Mouse (Mus musculus) olfactory bulb, adult 2 months (tissue): ENCODE measurements around the gene Tuba8.

Experiments used
- CTCF ChIP-seq: fragments of 200-500 bp; IDR thresholded peaks from 2 replicates; pipeline ENCODE4 v1.5.1; 2012; ENCODE audit warnings: low read depth, mild to moderate bottlenecking, low read length, moderate library complexity; ENCODE audit not compliant: insufficient read depth
- POLR2A ChIP-seq: fragments of 200-500 bp; IDR thresholded peaks from 2 replicates; pipeline ENCODE4 v1.6.1; 2012; ENCODE audit warnings: mild to moderate bottlenecking, low read depth, low read length, moderate library complexity; ENCODE audit not compliant: insufficient read depth

DNA sequence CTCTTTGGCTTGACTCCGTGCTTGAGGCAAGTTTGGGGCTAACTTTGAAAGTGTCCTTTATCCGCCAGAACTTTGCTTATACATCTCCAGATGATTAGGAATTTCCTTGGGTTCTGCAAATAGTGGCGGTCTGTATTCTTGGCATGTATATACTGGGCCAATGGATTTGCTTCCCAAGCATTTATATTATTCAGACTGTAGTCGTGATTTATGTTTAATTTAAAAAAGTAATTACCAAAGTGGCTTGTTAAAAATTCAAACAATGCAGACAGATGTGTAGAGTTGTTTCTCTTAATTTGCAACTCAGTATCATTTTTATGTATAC lies 35.5 kb downstream of the Tuba8 start:
- TF ChIP-seq CTCF = no peak
- TF ChIP-seq POLR2A = no peak
